Mouse (Mus musculus): ENCODE data around the gene BC037034. TPM values are rescaled to one million over a fixed set of nuclear protein-coding genes. Genes with fewer than 3 reads are reported as not detected.

Gene BC037034
- total RNA-seq, 2 experiments from 2014 or later, result 8.0 to 9.5 TPM

DNA sequence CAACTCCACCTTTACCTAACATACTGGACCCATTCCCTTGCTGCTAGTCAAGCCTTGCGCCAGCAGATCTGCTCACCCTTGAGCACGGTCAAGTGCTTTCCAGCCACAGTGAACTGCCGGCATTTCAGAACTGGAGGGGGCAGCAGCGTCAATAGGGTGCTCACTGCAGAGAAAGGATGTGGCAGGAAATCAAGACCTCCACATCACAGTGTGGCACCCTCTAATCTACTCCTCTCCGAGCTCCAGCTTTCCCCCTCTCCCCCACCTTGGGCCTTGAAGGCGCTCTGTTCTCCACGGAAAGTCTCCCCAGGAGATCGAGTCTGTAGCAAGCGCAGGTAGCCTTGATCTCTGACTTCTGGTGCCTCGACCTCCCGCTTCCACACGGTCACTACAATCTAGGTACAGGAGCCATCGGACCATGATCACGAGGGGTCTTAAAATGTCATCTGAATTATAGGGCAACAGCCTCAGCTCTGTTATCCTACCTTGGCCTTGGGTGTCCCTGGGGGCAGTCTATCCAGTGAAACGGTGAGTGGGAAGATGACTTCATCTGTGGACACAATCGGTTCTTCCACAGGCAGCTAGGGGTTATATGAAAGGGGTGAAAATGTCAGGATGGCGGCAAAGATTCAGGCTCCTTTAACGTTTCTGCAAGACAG is 1.1 kb downstream of the BC037034 start:
- DNase-seq (ENCODE audit: low spot score in 2 of 2), result no peak

DNA sequence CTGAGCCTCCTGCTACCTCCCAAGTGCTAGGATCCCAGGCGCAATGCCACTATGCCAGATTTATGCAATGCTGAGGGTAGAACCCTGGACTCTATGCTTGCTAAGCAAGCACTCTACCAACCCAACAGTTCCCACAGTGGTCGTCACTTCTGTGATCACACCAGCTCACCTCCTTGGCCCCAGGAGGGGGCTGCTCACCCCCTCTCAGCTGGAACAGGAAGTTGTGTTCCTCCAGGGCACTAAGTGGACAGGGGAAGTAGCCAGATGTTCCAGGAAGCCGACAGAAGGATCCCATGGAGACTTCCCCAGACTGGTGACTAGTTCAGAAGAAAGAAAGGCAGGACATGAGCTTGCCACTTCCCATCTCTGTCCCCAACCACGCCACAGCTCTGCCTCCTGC is 1.8 kb downstream of the BC037034 start:
- no peak for DNase-seq (ENCODE audit: low spot score in 2 of 2)

DNA sequence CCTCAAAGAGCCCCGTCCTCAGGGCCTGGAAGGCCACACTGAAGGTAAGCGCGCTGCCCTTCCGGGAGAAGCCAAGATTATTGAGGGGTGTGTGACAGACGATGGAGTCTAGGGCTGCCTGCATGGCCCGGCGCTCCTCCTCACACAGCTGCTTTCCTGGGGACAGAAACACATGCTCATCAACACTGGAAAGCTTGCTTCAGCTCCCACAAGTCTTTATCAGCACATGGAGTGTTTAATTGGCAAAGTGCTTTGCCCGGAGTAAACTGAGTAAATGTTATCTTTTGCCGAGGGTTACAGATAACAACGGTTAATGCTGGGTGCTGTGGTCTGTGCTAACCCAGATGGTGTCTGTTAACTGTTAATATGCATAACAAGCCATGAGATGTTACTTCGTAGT is 3.0 kb downstream of the BC037034 start:
- no peak for DNase-seq (ENCODE audit: low spot score in 2 of 2)

DNA sequence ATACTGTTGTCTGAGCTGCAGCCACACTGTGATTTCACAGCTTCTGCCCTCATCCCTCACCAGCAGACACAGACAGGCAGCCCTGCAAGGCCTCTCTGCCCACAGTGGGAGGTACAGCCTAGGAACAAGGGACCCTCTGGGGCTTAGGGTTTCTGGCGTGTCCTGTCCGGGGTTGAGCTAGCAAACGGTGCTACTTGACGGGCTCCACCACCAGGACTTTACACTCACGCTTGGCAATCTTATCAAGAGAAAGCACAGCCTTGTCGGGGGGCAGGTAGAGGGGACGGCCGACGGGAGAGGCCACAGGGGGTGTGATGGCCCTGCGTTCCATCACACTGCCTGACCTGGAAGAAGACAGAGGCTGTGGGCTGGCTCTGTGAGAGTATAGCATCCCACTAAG is 3.8 kb downstream of the BC037034 start:
- no peak for DNase-seq (ENCODE audit: low spot score in 2 of 2)

DNA sequence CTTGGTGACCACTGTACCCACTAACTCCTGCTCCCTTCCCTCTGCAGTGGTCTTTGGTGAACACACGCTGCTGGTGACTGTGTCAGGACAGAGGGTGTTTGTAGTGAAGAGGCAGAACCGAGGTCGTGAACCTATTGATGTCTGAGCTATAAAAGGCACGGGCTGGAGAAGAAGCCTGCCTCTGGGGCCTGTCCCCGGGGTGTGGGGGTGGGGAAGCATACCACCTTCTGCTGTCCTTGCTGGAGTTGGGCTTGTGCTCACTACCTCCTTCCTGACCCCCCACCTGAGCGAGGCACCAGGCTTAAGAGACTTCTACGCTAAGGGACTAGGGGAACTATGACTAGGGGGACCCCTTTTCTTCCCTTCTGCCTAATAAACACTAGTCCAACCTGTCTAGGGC is 4.8 kb downstream of the BC037034 start:
- no peak for DNase-seq (ENCODE audit: low spot score in 2 of 2)

DNA sequence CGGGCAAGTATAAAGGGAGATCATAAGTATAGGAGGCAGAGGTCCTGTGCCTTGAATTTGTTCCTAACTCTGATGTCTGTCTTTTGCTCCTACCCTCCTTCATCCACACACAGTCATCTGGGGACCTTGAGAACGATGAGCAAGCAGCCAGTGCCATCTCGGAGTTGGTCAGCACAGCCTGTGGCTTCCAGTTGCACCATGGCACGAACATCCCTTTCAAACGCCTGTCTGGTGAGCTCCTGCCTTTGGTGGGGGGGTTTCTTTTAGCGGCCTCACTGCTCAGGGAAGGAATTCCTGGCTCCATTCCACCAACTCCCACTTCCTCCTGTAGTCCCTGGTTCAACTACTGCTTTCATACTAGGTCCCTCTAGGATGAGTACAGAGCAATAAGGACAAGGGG is 5.3 kb downstream of the BC037034 start:
- DNase-seq (ENCODE audit: low spot score in 2 of 2), result no peak

DNA sequence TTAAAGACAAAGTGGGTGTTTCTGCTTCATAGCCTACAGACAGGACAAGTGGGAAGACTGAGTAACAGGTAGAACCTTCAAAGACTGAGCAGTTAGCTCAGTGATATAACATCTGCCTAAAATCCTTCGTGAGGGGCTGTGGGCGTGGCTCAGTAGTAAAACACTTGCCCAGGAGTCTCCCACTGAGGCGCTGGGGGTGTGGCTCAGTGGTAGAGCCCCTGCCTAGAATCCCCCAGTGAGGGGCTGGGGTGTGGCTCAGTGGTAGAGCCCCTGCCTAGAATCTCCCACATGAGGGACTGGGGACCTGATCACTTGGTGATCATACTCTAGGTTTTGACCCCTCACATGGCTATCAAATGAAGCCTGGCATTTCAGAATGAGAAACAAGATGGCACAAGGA is 5.8 kb downstream of the BC037034 start:
- no peak for DNase-seq (ENCODE audit: low spot score in 2 of 2)

DNA sequence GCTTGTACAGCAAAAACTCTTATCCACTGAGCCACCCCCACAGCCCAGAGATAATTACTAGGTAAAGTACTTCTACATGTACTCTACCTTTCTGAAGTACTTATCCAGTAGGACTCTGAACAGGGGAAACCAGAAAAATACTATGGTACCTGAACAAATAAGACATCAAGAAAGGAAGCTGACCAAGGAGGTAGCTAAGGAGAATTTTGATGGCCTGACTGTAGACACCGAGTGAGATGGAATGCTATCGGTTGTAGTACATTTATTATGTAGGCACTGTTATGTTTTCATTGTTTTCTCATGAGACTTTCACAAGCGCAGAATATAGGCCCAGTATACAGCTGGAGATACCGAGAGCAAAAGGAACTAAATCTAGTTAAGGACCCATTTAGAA is 6.3 kb downstream of the BC037034 start:
- no peak for DNase-seq (ENCODE audit: low spot score in 2 of 2)

DNA sequence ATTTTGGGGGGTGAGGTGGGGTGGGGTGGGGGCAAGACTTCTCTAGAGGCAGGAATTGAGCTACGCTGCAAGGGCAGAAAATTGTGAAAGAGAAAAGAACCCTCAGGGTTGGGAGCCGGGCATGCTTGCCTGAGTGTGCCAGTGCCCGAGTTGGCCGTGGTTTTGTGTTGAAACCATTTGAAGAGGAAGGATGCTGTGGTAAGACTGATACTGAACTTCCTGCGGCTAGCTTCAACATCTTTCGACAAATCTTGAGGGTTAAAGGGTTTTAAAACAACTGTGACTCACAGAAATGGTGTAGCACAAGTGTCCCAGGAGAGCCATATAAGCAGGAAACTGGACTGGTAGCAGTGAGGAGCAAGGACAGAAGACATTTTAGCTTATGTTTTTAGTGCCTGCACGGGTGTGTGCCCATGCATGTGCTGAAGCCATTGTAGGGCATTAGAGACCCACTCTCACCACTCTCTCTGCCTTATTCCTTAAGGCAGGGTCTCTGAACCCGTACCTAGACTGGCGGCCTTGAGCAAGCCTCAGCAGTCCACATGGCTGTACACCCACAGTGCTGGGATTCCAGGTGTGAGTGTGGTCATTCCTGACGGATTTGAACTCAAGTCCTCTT is 6.8 kb downstream of the BC037034 start:
- DNase-seq (ENCODE audit: low spot score in 2 of 2), result no peak

DNA sequence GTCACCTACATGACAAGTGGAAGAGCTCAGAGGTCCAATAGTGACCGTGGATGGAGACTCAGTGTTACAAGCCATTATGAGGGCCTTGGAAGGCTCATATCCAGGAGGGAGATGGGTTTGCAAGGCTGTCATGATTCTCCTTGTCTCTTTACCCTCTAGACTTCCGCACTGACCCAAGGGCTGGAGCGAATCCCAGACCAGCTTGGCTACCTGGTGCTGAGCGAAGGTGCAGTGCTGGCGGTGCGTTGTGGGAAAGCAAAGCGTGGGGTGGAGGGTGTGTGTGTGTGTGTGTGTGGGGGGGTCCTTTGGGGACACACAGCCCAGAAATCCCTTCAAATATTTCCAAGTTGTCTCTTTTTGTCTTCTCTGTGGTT is 7.8 kb downstream of the BC037034 start:
- no peak for DNase-seq (ENCODE audit: low spot score in 2 of 2)

DNA sequence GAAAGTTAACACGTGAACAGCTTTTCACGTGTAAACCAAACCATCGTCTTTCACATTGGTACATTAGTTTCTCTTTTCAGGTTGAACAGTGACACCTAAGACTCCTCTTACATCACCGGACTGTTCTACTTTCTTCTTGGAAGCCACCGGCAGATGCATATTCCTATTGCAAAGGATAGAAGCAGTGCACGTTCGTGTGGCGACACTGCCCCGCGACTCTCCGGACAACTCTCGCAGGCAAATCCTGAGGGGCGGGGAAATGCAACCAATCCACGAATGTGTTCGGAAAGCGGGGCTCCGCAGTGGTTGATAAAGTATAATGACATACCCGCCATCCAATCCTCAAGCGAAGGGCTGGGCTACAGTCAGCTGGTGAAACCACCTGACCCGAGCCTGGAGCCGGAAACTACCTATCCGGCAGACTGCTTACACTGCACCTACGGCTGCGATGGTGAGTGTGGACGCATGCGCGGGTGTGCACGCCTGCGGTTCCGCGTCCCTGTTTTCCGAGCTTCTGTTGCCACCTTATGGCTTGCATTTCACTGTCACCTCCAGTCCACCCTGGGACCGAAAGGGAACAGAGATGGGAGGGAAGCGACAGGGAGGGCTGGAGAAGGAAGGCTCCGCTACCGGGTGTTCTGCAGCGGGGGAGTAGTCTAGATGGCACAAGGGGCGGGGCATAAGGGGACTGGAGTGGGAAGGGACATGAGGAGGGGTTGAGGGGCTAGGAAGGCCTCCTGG is 8.3 kb downstream of the BC037034 start, which contains the start of gene Lamtor4:
TSS of gene Lamtor4 (plus strand) at position 130 of the 741 bp plus-strand sequence.
- peak; percentile 75 to 91 for DNase-seq (ENCODE audit: low spot score in 2 of 2)

DNA sequence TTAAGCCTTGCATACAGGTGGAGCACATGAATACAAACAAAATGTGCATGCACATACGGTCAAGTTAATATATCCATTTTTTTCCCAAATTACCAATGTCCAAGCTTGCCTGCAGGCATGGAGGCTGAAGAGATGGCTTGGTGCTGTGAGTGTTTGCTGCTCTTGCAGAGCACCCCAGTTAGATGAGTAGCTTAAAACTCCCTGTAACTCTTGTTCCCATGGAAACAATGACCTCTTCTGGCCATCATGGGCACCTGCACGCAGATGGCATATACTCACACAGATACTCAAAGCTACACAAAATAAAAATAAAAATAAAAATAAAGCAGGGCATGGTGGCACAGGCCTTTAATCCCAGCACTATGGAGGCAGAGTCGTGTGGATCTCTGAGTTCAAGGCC is 10.8 kb downstream of the BC037034 start:
- no peak for DNase-seq (ENCODE audit: low spot score in 2 of 2)

DNA sequence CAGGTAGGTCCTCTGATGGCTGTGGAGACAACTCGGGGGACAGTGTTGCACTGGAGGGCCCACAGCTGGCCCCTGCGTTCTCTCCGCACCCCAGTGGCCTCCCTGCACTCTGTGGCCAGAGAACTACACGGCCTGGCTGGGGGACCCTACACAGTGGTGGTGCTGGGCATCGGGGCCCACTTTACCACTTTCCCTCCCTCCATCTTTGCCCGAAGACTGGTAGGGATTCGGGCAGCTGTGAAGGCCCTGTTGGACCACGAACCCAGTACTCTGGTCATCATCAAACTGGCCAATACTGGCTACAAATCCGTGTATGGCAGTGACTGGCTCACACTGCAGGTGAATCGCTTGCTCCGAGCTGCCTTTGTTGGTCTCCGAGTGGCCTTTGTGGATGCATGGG is 12.7 kb downstream of the BC037034 start:
- DNase-seq (ENCODE audit: low spot score in 2 of 2), result no peak

DNA sequence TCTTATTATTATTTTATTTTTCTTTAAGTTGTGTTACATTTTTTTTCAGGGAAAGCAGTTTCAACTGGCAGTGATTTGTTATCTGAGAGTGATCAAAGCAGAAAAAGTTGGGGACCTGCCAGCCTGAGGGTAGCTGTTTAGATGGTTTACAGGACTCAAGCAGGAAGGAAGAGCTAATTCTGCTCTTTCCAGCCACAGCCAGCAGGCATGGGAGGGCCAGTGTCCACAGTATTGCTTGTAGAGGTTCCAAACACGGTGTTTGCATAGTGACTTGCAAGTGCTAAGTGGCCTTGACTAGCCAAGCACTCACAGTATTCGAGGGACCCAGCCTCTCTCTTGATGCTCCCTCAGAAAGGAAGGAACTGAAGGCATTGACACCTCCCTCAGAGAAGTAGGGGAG is 22.3 kb downstream of the BC037034 start:
- DNase-seq (ENCODE audit: low spot score in 2 of 2), result no peak

DNA sequence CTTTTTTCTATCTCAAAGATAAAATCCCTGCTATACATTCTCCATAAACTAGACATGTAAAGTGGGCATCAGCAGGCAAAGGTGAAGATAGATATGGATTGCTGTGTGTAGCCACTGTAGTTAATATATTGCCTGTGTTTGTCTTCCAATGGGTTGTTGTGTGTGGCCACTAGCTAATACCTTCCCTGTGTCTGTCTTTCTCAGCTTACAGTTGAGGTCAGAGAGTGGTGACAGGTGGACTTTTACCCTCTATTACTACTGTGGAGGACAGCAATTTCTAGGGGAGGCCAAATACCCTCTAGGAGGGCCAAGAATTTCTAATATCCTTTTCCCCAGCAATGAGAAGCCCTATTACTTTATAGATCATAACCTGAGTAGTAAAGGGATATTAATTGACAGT is 29.6 kb downstream of the BC037034 start:
- no peak for DNase-seq (ENCODE audit: low spot score in 2 of 2)

DNA sequence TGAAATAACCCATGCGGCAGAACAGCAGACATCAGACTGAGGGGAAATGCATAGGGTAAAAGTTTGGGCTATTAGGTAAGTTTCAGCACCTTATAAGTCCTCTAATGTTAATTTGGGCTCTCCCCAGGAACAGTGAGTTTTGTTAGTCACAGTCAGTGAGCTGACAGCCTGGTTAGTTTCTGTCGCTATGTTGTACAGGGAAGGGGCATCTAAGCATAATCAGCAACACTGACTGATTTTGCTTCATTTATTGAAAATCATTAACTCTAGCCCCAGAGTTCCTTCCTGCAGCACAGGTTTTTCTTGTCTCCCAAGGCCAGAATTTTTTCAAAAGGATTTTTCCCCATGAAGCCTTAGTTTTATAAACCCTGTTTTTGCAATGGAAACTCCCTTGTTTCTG is 30.1 kb downstream of the BC037034 start:
- DNase-seq (ENCODE audit: low spot score in 2 of 2), result no peak

DNA sequence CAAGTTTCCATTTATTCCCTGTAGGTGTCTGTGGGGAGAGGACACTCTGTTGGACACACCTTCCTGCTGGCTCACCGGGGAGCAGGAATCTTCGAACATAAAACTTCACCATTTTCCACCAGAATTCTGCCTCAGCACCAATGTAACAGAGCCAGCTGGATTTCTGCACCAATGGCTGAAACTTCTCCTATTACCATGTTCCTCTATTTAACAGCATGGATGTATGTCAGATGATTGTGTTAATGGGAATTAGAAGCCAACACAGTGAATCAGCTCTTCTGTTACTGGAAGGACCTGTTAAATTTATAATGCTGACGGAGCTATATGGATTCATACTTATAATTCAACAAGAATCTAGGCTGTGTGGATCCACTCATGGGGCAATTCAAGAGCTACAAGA is 34.3 kb downstream of the BC037034 start:
- DNase-seq (ENCODE audit: low spot score in 2 of 2), result no peak

DNA sequence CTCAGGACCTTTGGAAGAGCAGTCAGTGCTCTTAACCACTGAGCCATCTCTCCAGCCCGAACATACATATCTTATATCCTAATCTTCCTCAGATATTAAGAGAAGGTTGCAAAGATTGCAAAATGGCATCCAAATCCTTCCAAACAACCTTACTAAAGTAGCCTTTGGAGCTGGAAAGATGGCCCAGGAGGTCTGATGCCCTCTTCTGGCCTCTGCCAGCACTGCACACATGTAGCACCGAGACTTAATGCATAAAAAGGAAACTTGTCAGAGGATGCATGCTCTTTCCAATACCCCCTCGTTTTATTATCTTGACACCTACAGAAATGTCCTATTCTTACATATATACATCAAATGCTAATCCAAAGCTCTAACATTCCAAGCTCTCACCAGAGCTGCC is 35.8 kb downstream of the BC037034 start:
- DNase-seq (ENCODE audit: low spot score in 2 of 2), result no peak

DNA sequence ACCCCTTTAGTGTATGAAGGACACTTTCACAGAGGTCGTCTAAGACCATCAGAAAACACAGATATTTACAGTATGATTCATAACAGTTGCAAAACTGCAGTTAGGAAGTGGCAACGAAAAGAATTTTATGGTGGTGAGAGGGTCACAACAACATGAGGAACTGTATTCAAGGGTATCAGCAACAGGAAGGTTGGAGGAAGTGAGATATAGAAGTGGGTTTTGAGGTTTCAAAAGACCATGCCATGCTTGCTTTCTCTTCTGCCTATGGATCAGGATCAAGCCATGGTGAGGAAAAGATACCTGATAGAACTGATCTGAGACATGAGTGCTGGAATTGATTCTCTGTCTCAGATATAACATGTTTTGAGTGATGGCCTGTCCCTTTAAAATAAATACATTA is 36.5 kb downstream of the BC037034 start:
- DNase-seq (ENCODE audit: low spot score in 2 of 2), result no peak

DNA sequence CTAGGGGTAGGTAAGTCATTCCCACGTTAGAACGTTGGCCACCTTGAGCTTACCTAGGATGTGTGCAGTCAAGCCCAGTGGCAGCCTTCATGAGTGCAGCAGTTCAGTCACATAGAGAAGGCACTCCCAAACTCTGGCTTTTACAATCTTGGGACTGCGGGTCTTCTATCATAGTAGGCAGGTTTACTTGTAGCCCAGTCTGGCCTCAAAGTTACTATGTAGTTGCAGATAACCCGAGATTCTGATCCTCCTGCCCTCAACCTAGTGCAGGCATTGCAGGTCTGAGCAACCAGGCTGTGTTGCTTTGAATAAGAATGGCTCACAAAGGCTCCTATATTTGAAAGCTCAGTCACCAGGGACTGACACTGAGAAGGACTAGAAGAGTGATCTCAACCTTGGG is 37.3 kb downstream of the BC037034 start:
- no peak for DNase-seq (ENCODE audit: low spot score in 2 of 2)

DNA sequence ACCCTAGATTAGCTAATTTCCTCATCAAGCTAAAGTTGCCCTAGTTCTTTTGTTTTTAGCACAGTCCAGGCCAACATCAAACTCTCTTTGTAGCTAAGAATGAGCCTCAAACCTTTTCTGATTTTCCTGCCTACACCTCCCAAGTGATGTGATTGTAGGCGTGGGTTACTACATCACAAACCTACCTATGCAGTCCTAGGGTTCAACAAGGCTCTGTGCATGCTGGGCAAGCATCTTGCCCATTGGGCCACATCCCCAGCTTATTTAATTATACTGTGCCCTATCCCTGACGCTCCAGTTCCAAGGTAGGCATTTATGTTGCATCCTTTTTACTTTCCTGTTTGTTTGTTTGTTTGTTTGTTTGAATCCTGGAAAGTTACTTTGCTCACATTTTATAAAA is 38.1 kb downstream of the BC037034 start, which contains the start of gene Nxpe5:
TSS of gene Nxpe5 (plus strand) at position 199 of the 400 bp plus-strand sequence.
- DNase-seq (ENCODE audit: low spot score in 2 of 2), result no peak

DNA sequence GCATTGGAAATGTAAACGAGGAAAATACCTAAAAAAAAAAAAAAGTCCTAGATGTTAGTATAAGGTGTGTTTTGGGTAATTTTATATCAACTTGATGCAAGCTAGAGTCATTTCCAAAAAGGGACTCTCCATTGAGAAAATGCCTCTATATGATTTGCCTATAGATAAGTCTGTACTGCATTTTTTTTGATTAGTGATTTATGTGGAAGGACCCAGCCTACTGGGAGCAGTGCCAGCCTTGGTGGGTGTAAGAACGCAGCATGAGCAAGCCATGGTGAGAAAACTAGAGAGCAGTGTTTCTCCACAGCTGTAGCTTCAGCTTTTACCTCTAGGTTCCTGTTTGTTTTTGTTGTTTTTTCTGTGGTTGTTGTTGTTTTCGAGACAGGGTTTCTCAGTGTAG is 40.5 kb downstream of the BC037034 start:
- DNase-seq (ENCODE audit: low spot score in 2 of 2), result no peak

DNA sequence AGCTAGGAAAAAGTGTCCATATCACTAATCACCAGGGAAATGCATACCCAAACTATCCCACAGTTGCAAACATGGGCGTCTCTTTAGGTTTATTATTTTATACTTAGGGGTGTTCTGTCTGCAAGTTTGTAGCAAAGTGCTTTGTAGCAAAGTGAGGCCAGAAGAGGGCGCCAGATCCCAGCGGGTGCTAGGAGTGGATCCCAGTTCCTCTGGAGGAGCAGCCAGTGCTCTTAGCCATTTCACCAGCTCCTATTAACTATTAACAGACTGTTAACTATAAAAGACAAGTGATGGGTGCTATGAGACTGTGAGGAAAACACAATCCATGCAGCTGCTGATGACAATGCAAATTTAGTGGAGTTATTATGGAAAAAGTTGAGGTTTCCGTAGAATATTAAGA is 41.7 kb downstream of the BC037034 start:
- peak; percentile 71 to 84 for DNase-seq (ENCODE audit: low spot score in 2 of 2)

All from gastrocnemius, postnatal 4 days (tissue).